Mouse (Mus musculus): ENCODE data around the gene Tmem200a.

GRCm38 (mm10) chr10:25884512-25884911 is 194.3 kb downstream of the Tmem200a start:
- no peak for TF ChIP-seq CTCF (IDR thresholded peaks at IDR 0.05; ENCODE audit: low read depth)
- no peak for TF ChIP-seq EP300 (IDR thresholded peaks at IDR 0.05; ENCODE audit: low read depth)

All from liver, postnatal 0 days (tissue).